Mouse (Mus musculus): ENCODE results near the gene Usp4. TPM values are rescaled to one million over a fixed set of nuclear protein-coding genes. Genes with fewer than 3 reads are reported as not detected.

Usp4 gene
- 94.4 TPM for polyA plus RNA-seq (2017; shearing (Covaris generic))

DNA sequence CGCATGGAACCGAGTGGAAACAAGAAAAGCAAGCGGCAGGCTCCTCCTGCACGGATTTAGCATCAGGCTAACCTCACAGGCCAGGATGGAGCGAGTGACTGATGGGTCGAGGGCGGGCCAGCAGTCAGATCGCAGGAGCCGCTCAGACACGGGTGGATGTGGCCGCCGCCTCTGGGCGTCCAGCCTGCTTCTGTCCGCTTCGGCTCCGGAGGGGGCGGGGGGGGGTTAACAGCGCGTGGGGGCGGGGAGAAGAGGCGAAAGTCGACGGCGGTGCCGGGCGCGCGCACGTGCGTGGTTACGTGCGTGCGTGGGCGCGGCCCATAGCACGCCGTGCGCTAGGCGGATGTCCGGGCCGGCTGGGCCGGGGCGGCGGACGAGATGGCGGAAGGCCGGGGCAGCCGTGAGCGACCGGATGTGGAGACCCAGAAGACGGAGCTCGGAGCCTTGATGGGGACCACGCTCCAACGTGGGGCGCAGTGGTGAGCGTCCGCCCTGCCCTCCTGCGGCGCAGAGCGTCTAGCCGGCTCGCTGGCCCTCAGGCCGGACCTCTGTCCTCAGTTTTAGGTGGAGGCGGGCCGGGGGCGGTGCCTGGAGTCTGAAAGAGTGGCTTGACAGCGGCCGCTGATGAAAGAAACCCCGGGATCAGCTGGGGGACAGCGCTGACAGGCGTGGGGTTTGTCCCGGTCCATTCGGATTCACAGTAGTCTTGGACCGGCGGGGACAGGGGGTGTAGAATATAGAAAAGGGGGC, at the start of gene Usp4:
Usp4 (plus strand) TSS at position 314 of the 750 bp plus-strand sequence.

DNA sequence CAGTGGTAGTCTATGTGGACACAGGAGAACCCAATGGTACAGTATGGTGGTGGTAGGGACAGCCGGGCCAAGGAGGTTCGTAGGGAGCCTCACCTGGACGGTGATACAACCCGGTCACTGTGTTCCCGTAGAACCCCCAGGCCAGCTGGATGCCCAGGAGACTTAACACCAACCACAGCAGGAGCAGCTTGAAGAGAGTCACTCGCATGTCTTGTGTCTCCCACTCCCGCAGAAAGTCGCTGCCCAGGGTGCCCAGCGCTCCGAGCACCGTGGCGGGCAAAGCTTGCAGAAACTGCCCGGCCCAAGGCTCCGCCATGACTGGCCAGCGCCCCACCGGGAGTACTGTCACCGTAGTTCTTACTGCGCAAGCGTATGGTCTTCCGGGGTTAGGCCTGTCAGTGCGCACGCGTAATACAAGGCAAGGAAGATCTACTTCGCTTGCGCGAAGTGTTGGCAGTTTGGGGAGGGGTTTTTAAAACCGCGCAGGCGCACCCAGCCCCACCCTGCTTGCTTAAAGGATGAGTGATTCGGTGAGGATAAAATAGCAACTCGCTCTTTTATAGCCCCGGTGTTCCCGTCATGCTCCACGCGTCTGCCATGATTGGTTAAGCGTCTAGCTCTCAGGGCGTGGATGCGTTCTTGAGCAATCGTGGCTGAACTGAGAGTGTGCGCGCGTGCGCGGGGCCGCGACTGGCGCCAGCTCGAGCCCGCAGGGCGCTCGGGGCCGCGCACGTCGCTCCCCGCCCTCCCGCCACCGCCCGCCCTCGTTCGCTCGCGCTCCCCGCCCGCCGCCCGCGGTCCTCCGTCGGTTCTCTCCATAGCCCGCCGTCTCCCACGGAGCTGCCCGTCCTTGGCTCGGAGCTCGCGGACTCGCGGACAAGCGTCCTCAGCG, 41.8 kb upstream of the Usp4 start, which contains the start of the genes Rhoa and Tcta:
Rhoa (plus strand) TSS at position 501 of the 892 bp plus-strand sequence.
Tcta (minus strand) TSS at position 532 of the 892 bp plus-strand sequence.

DNA sequence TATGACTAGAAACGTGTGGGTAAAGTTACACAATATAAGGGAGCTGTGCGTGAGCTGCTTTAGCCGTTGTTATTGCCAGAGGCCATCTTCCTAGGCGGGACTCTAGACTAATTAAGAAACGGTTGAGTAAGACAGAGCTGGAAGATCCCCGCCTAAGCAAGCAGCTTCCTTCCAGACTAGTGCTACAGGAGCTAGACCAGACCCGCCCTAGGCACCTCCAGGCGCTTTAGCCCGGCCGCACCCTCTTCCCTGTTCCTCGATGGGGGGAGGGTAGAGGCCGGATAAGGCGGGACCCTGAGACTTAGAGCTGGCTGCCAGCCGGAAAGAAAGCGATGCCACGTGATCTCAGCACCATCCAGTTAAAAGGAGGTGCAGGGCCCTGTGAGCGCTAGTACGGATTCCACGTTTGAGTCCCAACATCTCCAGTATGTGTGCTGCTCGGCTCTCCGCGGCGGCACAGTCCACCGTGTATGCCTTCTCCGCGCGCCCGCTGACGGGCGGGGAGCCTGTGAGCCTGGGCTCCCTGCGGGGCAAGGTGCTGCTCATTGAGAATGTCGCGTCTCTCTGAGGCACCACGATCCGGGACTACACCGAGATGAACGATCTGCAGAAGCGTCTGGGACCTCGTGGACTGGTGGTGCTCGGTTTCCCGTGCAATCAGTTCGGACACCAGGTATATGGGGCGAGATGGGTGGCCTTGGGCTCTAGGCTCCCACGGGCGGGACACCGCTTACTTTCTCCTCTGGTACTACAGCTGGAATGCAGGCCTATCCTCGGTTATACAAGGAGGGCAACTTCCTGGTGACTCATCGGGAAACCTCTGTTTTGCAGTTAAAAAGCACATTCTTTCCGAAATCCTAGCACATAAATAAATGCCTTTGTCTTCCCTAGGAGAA, 8.5 kb upstream of the Usp4 start, which contains the start of gene Gpx1:
Gpx1 (plus strand) TSS at position 18 of the 896 bp plus-strand sequence.

DNA sequence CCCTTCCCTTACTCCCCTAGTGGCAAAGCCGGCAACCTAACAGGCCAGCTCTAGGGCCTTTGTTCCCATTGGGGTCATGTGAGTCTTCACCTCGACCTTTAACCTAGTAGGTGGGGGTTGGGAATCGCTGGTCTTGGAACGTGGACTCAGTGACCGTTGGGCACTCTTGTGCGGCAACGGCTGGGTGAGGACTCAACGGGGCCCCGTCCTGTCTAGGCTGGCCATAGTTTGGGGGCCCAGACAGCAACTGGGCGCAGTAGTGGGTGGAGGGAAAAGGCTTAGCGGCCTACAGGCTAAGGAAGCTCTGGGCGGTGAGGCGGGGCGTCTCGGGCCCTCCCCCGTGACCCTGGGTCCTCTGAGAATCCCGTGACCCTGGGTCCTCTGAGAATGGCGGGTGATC, 45.0 kb downstream of the Usp4 start, which contains the start of gene 1700102P08Rik:
1700102P08Rik (plus strand) TSS at position 130 of the 400 bp plus-strand sequence.

DNA sequence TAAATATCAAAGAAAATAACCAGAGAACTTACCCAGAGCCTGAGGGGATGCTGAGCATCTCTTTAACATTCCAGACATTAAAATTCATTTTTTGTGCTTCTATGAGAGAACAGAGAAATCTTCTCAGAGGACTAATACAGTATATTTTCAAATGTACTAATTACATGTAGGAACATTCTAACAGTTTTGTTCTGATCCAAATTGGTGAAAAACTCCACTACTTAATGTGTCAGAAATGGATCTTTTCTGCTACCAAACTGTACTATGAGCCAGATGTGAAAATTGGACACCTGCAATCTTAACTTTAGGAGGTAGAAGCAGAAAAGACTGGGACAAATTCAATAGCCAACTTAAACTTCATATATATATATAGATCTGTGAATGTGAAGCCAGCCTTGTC, 80.7 kb downstream of the Usp4 start, which contains the start of gene Ccdc36:
Ccdc36 (minus strand) TSS at position 101 of the 400 bp plus-strand sequence.

DNA sequence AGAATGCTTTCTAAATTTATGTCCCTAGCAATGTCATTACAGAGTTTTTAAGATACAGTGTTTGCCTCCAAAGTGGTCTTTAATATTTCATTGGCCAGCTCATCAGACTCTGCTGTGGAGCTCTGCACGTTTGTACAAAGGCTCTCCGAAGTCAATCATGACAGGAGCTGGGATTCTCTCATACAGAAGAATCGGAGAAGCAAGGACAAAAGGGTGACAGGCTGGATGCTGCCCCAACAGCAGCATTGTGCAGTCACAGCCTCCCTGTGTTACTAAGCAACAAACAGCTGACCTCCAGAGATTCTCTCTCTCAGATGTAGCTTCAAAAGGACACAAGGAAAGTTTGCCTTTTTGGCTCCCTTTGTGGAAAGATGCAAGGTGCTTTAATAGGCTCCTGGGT, 88.5 kb downstream of the Usp4 start, which contains the start of gene BC048562:
BC048562 (plus strand) TSS at position 301 of the 400 bp plus-strand sequence.

Other genes with a start within 250 kb of the Usp4 start
- 0.30 TPM for gene Bsn, start 157.5 kb upstream of the Usp4 start, polyA plus RNA-seq (2017; shearing (Covaris generic))
- gene Dag1, start 83.9 kb upstream of the Usp4 start, polyA plus RNA-seq (2017; shearing (Covaris generic)), result 11.0 TPM
- gene Nicn1, start 57.4 kb upstream of the Usp4 start, polyA plus RNA-seq (2017; shearing (Covaris generic)), result 1.7 TPM
- gene Amt, start 51.0 kb upstream of the Usp4 start, polyA plus RNA-seq (2017; shearing (Covaris generic)), result 0.17 TPM
- gene Rhoa, start 41.7 kb upstream of the Usp4 start, polyA plus RNA-seq (2017; shearing (Covaris generic)), result 424 TPM
- gene Tcta, start 41.7 kb upstream of the Usp4 start, polyA plus RNA-seq (2017; shearing (Covaris generic)), result 5.3 TPM
- gene Gpx1, start 8.9 kb upstream of the Usp4 start, polyA plus RNA-seq (2017; shearing (Covaris generic)), result 260 TPM
- gene 1700102P08Rik, start 45.0 kb downstream of the Usp4 start, polyA plus RNA-seq (2017; shearing (Covaris generic)), result 0.74 TPM
- gene Ccdc36, start 80.6 kb downstream of the Usp4 start, polyA plus RNA-seq (2017; shearing (Covaris generic)), result not detected
- not detected for gene BC048562, start 88.6 kb downstream of the Usp4 start, polyA plus RNA-seq (2017; shearing (Covaris generic))
- gene Ccdc71, start 112.7 kb downstream of the Usp4 start, polyA plus RNA-seq (2017; shearing (Covaris generic)), result 27.6 TPM
- gene Klhdc8b, start 113.7 kb downstream of the Usp4 start, polyA plus RNA-seq (2017; shearing (Covaris generic)), result 7.3 TPM
- not detected for gene Lamb2, start 131.9 kb downstream of the Usp4 start, polyA plus RNA-seq (2017; shearing (Covaris generic))
- gene Usp19, start 142.7 kb downstream of the Usp4 start, polyA plus RNA-seq (2017; shearing (Covaris generic)), result 158 TPM
- gene Qars, start 159.9 kb downstream of the Usp4 start, polyA plus RNA-seq (2017; shearing (Covaris generic)), result 74.5 TPM
- gene Qrich1, start 169.0 kb downstream of the Usp4 start, polyA plus RNA-seq (2017; shearing (Covaris generic)), result 172 TPM
- 178 TPM for gene Impdh2, start 212.4 kb downstream of the Usp4 start, polyA plus RNA-seq (2017; shearing (Covaris generic))
- gene Ndufaf3, start 219.6 kb downstream of the Usp4 start, polyA plus RNA-seq (2017; shearing (Covaris generic)), result 37.5 TPM
- 72.4 TPM for gene Dalrd3, start 222.0 kb downstream of the Usp4 start, polyA plus RNA-seq (2017; shearing (Covaris generic))
- gene Wdr6, start 230.9 kb downstream of the Usp4 start, polyA plus RNA-seq (2017; shearing (Covaris generic)), result 28.6 TPM
- 11.5 TPM for gene P4htm, start 249.8 kb downstream of the Usp4 start, polyA plus RNA-seq (2017; shearing (Covaris generic))

Measured in effector memory CD4-positive, alpha-beta T cell, adult 5 months (primary cell).